Comparison of ENCODE assay signal across 10 mouse cellular contexts in the genomic region with DNA sequence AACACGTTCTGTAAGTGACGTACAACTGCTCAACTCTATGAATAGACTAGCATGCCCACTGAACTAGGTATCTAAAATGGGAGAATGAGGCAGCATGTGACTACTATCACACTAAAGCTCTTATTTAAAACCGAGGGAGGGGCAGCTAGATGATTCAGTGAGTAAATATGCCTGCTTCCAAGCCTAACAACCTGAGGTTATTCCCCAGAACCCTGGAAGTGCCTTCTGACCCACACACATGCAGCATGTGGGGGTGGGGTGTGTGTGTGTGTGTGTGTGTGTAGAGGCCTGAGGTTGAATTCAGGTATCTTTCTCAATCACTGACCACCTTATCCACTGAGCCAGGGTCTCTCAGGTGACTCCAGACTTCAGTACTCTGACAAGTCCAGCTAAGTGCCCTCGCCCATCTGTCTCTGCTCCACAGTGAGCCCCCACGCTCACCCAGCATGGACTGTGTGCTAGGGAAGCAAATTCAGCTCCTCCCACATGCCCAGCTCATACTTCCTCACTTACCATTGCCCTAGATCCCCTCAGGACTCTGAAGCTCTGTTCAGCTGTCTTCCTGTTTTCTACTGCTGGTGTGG. TPM values are rescaled to one million over a fixed set of nuclear protein-coding genes. Genes with fewer than 3 reads are reported as not detected.
A peak's percentile ranks its signal among the peaks of the same experiment; 100 is the strongest.
DNase-seq lines count a peak whose midpoint lies in the region; ATAC-seq and TF ChIP-seq lines count a peak whose summit lies in the region.
"Had no signal": no experiment of that assay in that cellular context is flagged by ENCODE, and none has a peak within 500 bp of the region (broad histone marks: within the 10 kb centered on the region; RNA-seq: fewer than 3 reads in every experiment).

No protein-coding gene starts in this region.

- H3K4me3 ChIP-seq in intestine, embryonic 14.5 days (ENCODE audit: low read depth, low read length) = no peak overlapping the region
- H3K4me3 ChIP-seq in intestine, postnatal 0 days (ENCODE audit: low read depth, low read length) = no peak overlapping the region
- H3K4me3 ChIP-seq in embryonic fibroblast, embryonic 13.5 days (ENCODE audit: insufficient read depth, low read length) = no peak overlapping the region
- H3K4me3 ChIP-seq in liver, embryonic 16.5 days (ENCODE audit: low read depth, low read length) = no peak overlapping the region
- H3K4me3 ChIP-seq in hindbrain, embryonic 14.5 days (replicated peaks; ENCODE audit: low read length) = no peak overlapping the region

- no peak for TF ChIP-seq CTCF in intestine, postnatal 0 days (IDR thresholded peaks at IDR 0.05; ENCODE audit: low read depth)
- no peak for TF ChIP-seq CTCF in embryonic fibroblast, embryonic 13.5 days (IDR thresholded peaks at IDR 0.05; ENCODE audit: borderline replicate concordance, insufficient read depth, low read length)

- no peak for DNase-seq in intestine, embryonic 14.5 days (ENCODE audit: low spot score)
- DNase-seq in B cell, adult 2 months = peak; percentile 22 to 36
- no peak for DNase-seq in thymus, adult 18-20 months
- no peak for DNase-seq in hindbrain, embryonic 14.5 days (ENCODE audit: low spot score)
- no peak for DNase-seq in left cerebral cortex, adult 11 months (ENCODE audit: low spot score)
- DNase-seq: cerebellum, adult 11 months had no signal

- H3K27ac ChIP-seq in intestine, embryonic 14.5 days (ENCODE audit: low read depth) = no peak overlapping the region
- no peak overlapping the region for H3K27ac ChIP-seq in intestine, postnatal 0 days (ENCODE audit: low read depth, low read length)
- peak overlapping the region; percentile 89 for H3K27ac ChIP-seq in embryonic fibroblast, embryonic 13.5 days (ENCODE audit: insufficient read depth, low read length)
- no peak overlapping the region for H3K27ac ChIP-seq in liver, embryonic 16.5 days (ENCODE audit: low read length)
- H3K27ac ChIP-seq in hindbrain, embryonic 14.5 days = no peak overlapping the region

- no peaks in the 10 kb centered on the region for H3K4me1 ChIP-seq in intestine, embryonic 14.5 days (replicated peaks; ENCODE audit: control insufficient read depth, insufficient read depth, low read length)
- H3K4me1 ChIP-seq in intestine, postnatal 0 days (replicated peaks; ENCODE audit: control insufficient read depth, insufficient read depth, low read length) = no peaks in the 10 kb centered on the region
- H3K4me1 ChIP-seq in embryonic fibroblast, embryonic 13.5 days (ENCODE audit: control insufficient read depth, insufficient read depth, low read length) = peaks cover 12% of the 10 kb centered on the region
- H3K4me1 ChIP-seq in liver, embryonic 16.5 days (ENCODE audit: control insufficient read depth, low read depth, low read length) = peaks cover 10% of the 10 kb centered on the region
- no peaks in the 10 kb centered on the region for H3K4me1 ChIP-seq in hindbrain, embryonic 14.5 days (replicated peaks; ENCODE audit: control insufficient read depth, insufficient read depth, low read length)

- H3K9ac ChIP-seq in intestine, embryonic 14.5 days (ENCODE audit: low read length) = no peak overlapping the region
- H3K9ac ChIP-seq in intestine, postnatal 0 days (ENCODE audit: low read depth, low read length) = no peak overlapping the region
- no peak overlapping the region; the same call in 1 of the 2 replicates for H3K9ac ChIP-seq in liver, embryonic 16.5 days (ENCODE audit: low read depth, low read length)
- no peak overlapping the region for H3K9ac ChIP-seq in hindbrain, embryonic 14.5 days

- WGBS in intestine, embryonic 14.5 days = 69% methylated on average over 5 of the region's 5 CpGs
- WGBS in intestine, postnatal 0 days = 59% methylated on average over 5 of the region's 5 CpGs
- 39% methylated on average over 5 of the region's 5 CpGs for WGBS in liver, embryonic 16.5 days (ENCODE audit: insufficient replicate concordance)
- 93% methylated on average over 5 of the region's 5 CpGs for WGBS in hindbrain, embryonic 14.5 days

- no peak for TF ChIP-seq POLR2A in embryonic fibroblast, embryonic 13.5 days (IDR thresholded peaks at IDR 0.05; ENCODE audit: low read depth, low read length)

- H3K27me3 ChIP-seq in intestine, embryonic 14.5 days (replicated peaks; ENCODE audit: control insufficient read depth, insufficient read depth, low read length) = no peaks in the 10 kb centered on the region
- no peaks in the 10 kb centered on the region for H3K27me3 ChIP-seq in intestine, postnatal 0 days (replicated peaks; ENCODE audit: control insufficient read depth, insufficient read depth, low read length)
- H3K27me3 ChIP-seq in liver, embryonic 16.5 days (ENCODE audit: control insufficient read depth, insufficient read depth, low read depth, low read length) = no peaks in the 10 kb centered on the region
- H3K27me3 ChIP-seq in hindbrain, embryonic 14.5 days (ENCODE audit: control insufficient read depth, insufficient read depth, low read length) = no peaks in the 10 kb centered on the region

- H3K4me2 ChIP-seq in intestine, embryonic 14.5 days (ENCODE audit: low read length) = no peak overlapping the region
- no peak overlapping the region for H3K4me2 ChIP-seq in intestine, postnatal 0 days (replicated peaks; ENCODE audit: low read depth)
- H3K4me2 ChIP-seq in liver, embryonic 16.5 days (ENCODE audit: low read depth, low read length) = no peak overlapping the region
- no peak overlapping the region for H3K4me2 ChIP-seq in hindbrain, embryonic 14.5 days (replicated peaks)

- no peaks in the 10 kb centered on the region for H3K9me3 ChIP-seq in intestine, embryonic 14.5 days (ENCODE audit: control insufficient read depth, low read length)
- no peaks in the 10 kb centered on the region for H3K9me3 ChIP-seq in intestine, postnatal 0 days (ENCODE audit: control insufficient read depth)
- H3K9me3 ChIP-seq in liver, embryonic 16.5 days (replicated peaks; ENCODE audit: control insufficient read depth, low read length) = no peaks in the 10 kb centered on the region
- no peaks in the 10 kb centered on the region for H3K9me3 ChIP-seq in hindbrain, embryonic 14.5 days (ENCODE audit: control insufficient read depth, low read length)

- H3K36me3 ChIP-seq in intestine, embryonic 14.5 days (ENCODE audit: control insufficient read depth, insufficient read depth, low read length) = peaks cover 16% of the 10 kb centered on the region; the same call in 1 of the 2 replicates
- peaks cover 6% of the 10 kb centered on the region; the same call in 1 of the 2 replicates for H3K36me3 ChIP-seq in intestine, postnatal 0 days (ENCODE audit: control insufficient read depth, insufficient read depth)
- H3K36me3 ChIP-seq in liver, embryonic 16.5 days (ENCODE audit: control insufficient read depth, insufficient read depth) = peaks cover 2% of the 10 kb centered on the region; the same call in 1 of the 2 replicates
- H3K36me3 ChIP-seq in hindbrain, embryonic 14.5 days (replicated peaks; ENCODE audit: control insufficient read depth, insufficient read depth) = 0 out of 2 replicates have a peak, but pooled peaks cover 6% of the 10 kb centered on the region

- ATAC-seq in intestine, embryonic 14.5 days (replicated peaks; ENCODE audit: low FRiP score, low TSS enrichment, low read depth) = peak; percentile 60
- no peak for ATAC-seq in intestine, postnatal 0 days
- ATAC-seq in liver, embryonic 16.5 days (ENCODE audit: low read depth) = peak; percentile 45; the same call in 1 of the 2 replicates
- ATAC-seq in hindbrain, embryonic 14.5 days (ENCODE audit: low FRiP score) = no peak
- ATAC-seq: hindbrain, embryonic 16.5 days had no signal

RNA-seq across cellular contexts. Expression of a gene that starts 16.5 kb away (rescaled TPM):
- polyA plus RNA-seq in intestine, embryonic 14.5 days (2014; fragmentation: Nextera tagmentation; extraction: Ambion mirVana) = 8.5 and 9.1 TPM in 2 replicates
- polyA plus RNA-seq in intestine, postnatal 0 days (2015; fragmentation: Nextera tagmentation; extraction: Ambion mirVana) = 2.5 and 2.6 TPM in 2 replicates
- polyA plus RNA-seq in embryonic fibroblast, embryonic 13.5 days (2011; ENCODE audit: insufficient read length, low read depth, missing spikeins) = 28.9 and 37.3 TPM in 2 replicates
- polyA plus RNA-seq in liver, embryonic 16.5 days (2015; fragmentation: Nextera tagmentation; extraction: Ambion mirVana) = 1.3 and 1.5 TPM in 2 replicates
- polyA plus RNA-seq in hindbrain, embryonic 14.5 days (2014; fragmentation: Nextera tagmentation; extraction: Ambion mirVana) = 4.4 and 4.6 TPM in 2 replicates

RNA-seq across cellular contexts. Expression of a gene that starts 37.2 kb away (rescaled TPM):
- polyA plus RNA-seq in intestine, embryonic 14.5 days (2014; fragmentation: Nextera tagmentation; extraction: Ambion mirVana) = 3.4 and 4.2 TPM in 2 replicates
- 39.5 and 54.4 TPM in 2 replicates for polyA plus RNA-seq in intestine, postnatal 0 days (2015; fragmentation: Nextera tagmentation; extraction: Ambion mirVana)
- 0.83 TPM in 1 of 2 replicates, not detected in the other for polyA plus RNA-seq in embryonic fibroblast, embryonic 13.5 days (2011; ENCODE audit: insufficient read length, low read depth, missing spikeins)
- 0.50 and 0.61 TPM in 2 replicates for polyA plus RNA-seq in liver, embryonic 16.5 days (2015; fragmentation: Nextera tagmentation; extraction: Ambion mirVana)
- polyA plus RNA-seq in hindbrain, embryonic 14.5 days (2014; fragmentation: Nextera tagmentation; extraction: Ambion mirVana) = 1.6 and 4.5 TPM in 2 replicates

RNA-seq across cellular contexts. Expression of a gene that starts 49.8 kb away (rescaled TPM):
- 246 and 259 TPM in 2 replicates for polyA plus RNA-seq in intestine, embryonic 14.5 days (2014; fragmentation: Nextera tagmentation; extraction: Ambion mirVana)
- polyA plus RNA-seq in intestine, postnatal 0 days (2015; fragmentation: Nextera tagmentation; extraction: Ambion mirVana) = 181 and 187 TPM in 2 replicates
- 735 and 759 TPM in 2 replicates for polyA plus RNA-seq in embryonic fibroblast, embryonic 13.5 days (2011; ENCODE audit: insufficient read length, low read depth, missing spikeins)
- polyA plus RNA-seq in liver, embryonic 16.5 days (2015; fragmentation: Nextera tagmentation; extraction: Ambion mirVana) = 172 and 184 TPM in 2 replicates
- 239 and 252 TPM in 2 replicates for polyA plus RNA-seq in hindbrain, embryonic 14.5 days (2014; fragmentation: Nextera tagmentation; extraction: Ambion mirVana)

Comparison
In these comparisons a context has a peak if more than half of its experiments do, and no peak if none do; other contexts are left out.
1. ATAC-seq: peak in intestine, embryonic 14.5 days (single experiment) and liver, embryonic 16.5 days (single experiment); none in intestine, postnatal 0 days (single experiment) and hindbrain, embryonic 14.5 days (single experiment).
2. DNase-seq: peak in B cell, adult 2 months (2 of 2); none in intestine, embryonic 14.5 days (single experiment), thymus, adult 18-20 months (0 of 2), hindbrain, embryonic 14.5 days (single experiment) and left cerebral cortex, adult 11 months (single experiment).